Mouse (Mus musculus) neural tube, embryonic 10.5 days (tissue): ENCODE measurements around the gene Jsrp1.

ENCODE experiments used
- DNase-seq: peaks from one replicate; pipeline ENCODE4 v3.0.0-alpha.2; 2017; ENCODE audit warnings: low spot score; ENCODE audit errors: extremely low spot score

Jsrp1 gene

DNA sequence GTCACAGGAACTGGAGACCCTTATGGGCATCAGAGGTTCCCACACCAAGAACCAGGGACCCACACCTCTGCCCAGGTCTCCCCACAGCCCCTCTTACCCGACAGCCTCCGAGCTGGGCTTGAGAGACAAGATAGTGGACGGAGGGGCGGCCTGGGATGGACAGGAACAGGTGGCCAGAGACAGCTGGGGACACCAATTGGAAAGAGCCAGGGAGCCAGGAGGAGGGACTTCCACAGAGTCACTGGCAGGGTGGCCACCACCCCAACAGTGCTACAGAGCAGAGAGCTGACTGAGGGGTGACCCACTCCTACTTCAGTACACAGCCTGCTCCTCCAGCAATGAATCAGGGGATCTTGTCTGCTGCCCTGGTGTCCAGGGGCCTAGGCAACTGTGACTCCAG is at the start of gene Jsrp1:
Gene Jsrp1, minus strand, starts transcription at position 133 of the 400 bp plus-strand sequence.
- no peak for DNase-seq

DNA sequence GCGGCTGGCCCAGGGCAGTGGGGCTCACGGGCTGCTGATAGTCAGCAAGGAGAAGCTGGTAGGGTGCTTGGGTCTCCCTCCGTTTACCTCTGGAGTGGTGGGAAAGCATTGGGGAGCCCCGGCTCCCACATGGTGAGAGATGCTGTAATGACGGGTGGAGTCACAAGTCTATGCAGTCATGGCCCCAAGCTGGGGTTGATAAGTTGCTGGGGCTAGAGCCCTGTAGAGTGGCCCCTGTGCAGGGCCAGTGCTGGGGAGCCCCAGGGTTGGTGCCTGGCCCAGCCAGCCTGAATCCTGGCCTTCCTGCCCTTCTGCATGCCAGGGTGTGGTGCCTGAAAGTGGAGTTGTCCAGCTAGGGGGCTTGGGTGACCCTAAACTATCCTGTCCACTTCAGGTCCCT is 49.0 kb upstream of the Jsrp1 start:
- no peak for DNase-seq

DNA sequence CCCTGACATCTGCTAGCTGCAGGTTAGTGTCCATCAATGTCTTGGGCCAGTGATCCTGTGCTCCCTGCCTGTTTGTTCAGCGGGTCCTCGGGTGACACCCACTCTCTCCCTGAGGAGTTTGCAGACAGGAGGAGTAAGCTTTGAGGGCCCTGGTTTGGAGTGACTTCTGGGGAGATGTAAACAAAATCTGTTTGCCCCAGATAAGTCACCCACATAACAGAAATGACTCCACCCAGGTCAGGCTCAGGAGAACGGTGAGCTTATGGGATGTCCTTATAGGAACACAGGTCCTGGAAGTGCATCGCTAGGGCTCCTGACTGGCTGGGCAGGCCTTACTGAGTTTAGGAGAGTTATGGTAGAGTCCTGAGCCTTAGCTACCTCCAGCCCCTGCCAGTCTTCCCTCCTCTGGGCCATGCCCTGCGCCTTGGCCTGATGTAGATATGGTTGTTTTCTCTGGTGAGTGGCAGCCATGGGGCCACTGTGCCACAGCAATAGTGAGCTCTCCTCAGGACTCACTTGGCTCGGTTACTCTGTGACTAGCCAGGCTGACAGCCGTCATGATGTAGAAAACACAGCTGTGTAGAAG is 45.1 kb upstream of the Jsrp1 start:
- DNase-seq = no peak

DNA sequence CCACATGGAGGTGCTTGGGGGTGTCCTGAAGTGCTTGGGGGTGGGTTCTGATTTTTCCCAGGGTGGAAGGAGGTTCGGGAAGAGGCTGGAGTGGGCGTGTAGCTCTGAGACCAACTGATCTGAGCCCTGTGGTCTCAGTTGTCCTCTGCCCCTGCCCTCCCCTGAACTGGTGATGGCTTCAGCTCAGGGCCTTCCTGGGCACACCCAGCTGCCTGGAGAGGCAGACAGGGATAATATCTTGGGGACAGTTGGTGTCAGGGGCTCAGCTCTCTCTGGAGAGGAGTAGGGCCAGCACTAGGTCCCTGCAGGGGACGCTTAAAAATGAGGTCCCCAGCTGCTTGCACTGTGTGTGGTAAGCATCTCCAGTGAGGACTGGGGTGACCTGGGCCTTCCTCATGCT is 44.5 kb upstream of the Jsrp1 start:
- no peak for DNase-seq

DNA sequence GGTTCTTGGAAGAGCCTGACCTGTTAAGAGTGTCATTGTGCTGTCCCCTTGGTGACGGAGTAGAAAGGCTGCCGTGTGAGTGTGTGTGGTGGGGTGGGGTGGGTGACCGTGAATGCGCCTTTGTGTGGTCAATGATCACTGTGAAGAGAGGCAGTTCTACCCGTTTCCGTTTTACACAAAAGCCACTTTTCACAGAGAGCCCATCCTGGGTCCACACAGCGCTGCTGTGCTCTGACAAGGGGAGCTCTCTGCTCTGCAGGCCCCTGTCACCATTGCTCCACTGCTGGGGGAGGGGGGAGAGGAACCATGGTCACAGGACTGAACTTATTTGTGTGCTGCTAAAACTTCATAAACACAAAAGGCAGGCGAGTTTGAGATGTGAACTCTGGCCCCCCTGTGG is 44.1 kb upstream of the Jsrp1 start:
- DNase-seq = no peak

DNA sequence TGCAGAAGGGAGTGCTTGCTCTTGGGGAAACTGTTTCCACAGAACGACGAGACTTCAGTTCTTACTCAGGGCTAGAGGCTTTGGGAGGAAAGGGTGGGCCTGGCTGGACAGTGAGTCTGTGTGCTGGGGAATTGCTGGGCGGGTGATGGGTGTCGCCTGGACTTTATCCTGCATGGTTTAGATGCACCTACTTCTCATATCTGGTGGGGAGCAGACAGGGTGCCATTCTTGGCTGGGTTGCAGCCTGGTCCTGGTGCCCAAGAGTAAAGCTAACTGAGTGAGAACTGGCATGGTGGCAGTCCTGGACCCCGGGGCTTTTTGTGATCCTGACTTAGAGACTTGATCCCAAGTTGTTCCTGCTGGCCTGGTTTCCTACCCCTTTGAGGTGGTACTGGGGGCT is 43.6 kb upstream of the Jsrp1 start:
- DNase-seq = no peak

DNA sequence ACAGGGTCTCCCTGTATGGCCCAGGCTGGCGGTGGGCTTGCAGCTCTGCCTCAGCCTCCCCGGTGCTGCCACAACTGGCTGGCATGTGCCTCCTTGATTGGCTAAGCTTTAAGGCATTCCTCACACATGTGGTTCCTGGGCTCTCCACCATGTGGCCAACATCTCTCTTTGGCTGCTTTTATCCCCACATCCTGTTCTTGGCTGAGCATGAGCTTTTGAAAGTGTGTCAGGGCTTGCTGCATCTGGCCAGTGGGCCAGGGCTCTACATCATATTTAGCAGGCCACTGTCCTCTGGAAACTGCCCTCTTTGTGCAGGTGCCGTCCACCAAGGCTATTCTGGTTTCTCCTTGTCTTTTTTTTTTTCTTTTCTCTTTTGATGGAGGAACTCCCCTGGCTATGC is 43.0 kb upstream of the Jsrp1 start:
- no peak for DNase-seq

DNA sequence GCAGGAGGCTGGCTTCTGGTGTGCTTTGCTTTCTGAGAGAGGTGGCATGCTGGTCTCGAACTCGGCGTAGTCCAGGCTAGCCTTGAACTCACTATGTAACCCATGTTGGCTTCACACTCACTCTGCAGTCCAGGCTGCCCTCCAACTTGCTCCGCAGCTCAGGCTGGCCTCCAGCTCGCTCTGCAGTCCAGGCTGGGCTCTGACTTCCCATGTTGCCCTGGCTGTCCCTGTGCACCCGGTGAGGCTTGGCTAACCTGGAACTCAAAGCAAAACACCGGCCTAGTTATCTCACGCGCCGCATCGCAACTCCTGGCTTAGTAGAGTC is 42.4 kb upstream of the Jsrp1 start:
- no peak for DNase-seq

DNA sequence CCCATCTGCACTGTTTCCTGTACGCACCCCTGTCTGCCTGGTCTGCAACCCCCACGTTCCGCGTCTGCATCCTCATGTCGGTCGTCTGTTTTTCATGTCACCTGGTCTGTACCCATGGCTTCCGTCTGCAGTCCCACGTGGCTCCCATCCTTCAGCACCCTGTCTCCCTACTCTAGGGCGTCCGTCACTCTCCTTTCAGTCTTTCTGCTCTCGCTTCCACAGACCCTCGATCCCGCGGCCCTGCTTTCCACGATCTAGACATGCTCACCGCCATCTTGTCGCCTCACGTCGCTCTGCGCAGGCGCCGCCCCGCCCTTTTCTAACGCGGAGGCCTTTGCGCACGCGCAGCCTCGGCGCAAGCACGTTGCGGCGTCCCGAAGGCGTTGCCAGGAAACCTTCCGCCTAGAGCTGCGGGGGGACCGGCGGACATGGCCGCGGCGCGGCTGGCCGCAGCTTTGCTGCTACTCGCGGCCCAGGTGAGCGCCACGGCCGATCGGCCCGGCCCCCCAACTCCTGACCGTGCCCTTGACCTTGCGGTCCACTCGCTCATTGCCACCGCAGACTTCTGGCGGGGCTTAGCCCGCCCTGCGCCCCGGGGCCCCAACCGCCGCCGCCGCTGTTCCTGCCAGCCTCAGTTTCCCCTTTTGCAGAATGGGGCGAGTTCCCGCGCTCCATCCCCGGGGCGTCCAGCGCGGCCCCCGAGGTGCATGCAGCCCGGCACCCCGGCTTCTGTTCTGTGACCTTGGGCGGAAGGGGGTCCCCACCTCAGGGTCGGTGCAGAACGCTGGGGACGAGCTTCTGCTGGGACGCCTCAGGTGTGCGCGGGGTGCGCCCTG is 41.8 kb upstream of the Jsrp1 start, which contains the start of the genes Lsm7 and Sppl2b:
Gene Lsm7, minus strand, starts transcription at position 297 of the 836 bp plus-strand sequence.
Gene Sppl2b, plus strand, starts transcription at position 363 of the 836 bp plus-strand sequence.
- peak; percentile 98 for DNase-seq

DNA sequence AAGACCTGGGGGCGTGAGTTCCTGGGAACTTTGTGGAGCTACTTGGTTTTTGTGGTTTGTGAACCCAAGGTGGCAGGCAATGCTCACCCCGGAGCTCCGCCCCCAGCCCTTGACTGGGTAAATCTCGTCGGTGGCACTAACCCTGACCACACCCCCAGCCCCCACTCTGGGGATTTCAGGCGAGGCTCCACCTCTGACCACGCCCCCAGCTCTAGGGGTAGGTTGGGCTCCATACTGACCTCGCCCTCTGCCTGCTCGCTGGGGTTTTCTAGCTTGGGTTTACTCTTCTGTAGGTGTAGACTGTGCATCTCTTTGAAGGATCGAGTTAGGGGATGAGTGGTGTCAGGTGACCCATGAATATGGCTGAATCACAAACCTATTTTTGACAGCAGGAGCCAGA is 35.3 kb upstream of the Jsrp1 start:
- DNase-seq = no peak

DNA sequence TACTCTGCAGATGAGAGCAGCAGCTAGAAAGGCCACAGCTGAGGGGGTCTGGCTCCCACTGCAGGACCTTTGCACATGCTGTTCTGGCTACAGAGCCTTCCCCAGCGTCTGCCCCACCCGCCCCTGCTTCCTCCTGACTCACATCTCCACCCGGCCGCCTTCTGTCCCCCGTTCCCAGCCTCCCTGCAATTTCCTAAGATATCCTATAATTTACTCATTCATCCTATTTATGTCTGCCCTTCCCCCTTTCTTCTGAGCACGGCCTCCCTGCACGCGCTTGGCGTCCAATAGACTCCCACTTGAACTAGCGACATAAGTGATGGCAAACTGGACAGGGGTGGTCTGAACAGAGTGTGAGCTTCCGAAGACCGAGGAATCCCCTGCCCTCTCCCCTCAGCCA is 32.4 kb upstream of the Jsrp1 start:
- no peak for DNase-seq

DNA sequence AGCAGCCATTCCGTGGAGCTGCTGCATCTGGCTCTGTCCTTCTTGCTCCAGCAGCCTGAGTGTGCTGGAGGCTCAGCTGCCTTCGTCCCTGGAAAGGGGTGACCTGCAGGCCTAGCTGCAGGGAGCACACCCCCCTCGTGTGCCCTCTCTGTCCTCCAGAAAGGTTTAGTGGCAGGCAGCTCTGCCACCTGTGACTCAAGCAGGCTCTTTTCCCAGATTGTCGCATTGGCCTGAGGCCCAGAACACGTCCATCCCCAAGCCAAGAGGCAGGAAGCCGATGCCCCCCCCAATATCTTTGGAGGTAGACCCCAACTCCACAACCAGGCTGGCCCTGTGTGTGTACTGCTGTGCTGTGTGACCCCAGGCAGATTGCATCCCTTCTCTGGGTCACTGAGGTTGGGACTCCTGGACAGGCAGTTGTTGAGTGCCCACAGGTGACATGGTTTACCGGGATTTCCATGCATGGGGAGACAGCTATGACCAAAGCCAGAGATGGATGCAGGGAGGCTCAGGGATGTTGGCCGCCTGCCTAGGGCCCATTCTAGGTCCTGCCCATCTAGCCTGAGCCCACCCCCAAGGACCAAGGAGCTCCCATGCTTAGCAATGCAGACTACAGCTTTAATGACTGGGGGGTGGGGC is 31.9 kb upstream of the Jsrp1 start:
- DNase-seq = no peak

DNA sequence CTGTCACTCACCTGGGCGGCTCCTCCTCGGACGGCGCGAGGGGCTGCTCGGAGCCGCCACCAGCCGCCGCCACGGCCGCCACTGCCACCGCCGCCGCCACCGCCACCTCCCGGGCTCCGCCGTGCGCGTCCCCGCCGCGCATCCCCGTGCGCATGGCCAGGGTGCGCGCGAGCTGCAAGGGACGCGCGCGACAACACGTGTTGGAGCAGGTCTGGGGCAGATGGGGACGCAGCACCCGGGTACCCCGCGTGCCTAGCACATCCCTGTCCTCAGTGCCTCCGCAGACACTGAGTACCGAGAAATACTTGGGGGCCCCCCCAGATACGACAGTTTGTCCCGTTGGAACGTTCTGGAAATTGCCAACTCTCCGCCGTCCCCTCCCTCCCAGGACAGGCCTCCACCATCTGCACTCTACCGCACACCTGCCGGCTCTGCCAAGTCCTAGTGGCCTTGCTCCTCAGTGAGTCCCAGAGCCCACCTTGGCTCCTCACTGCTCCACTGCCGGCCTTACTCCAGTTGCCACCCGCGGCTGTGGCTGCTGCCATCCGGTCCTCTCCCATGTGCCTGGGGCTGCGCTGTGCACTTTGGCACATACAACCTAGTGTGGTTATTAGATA is 30.7 kb upstream of the Jsrp1 start, which contains the start of gene Lingo3:
Gene Lingo3, minus strand, starts transcription at position 109 of the 617 bp plus-strand sequence.
- DNase-seq = no peak

DNA sequence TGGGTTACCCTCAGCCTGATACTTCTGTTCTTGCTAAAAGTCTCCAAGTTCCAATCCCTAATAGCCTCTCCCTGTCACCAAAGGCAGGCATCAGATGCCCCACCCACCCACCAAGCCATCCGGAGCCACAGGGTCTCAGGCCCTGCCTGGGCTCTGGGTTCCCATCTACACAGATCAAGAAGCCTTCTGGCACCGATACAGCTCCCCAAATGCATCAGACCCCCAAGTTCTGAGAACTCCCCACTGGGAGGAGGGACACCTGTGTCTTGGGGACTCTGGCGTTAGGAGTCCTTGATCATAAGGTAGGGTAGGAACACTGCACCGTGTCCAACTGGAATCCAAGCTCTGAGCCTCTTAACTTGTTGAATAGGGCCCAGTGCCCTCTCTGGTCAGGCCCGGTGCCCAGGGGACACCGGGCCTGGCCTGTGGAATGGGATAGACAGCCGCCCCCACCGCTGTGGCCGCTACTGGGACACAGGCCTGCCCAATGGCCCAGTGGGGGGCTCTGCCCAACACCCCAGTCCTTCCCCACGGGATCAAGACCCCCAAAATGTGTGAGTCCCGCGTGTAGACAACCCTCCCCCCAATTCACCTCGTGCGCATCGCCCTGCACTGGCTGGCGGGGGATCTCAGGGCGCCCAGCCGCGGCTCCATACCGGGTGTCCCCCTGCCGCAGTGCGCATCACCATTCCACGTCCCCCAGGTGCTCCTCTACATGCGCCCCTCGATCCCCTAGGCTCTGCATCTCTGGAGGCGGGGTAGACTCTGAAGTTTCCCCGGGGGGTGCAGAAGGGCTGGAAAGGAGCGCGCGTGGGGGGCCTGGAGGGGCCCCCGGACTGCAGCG is 30.0 kb upstream of the Jsrp1 start:
- DNase-seq = no peak

DNA sequence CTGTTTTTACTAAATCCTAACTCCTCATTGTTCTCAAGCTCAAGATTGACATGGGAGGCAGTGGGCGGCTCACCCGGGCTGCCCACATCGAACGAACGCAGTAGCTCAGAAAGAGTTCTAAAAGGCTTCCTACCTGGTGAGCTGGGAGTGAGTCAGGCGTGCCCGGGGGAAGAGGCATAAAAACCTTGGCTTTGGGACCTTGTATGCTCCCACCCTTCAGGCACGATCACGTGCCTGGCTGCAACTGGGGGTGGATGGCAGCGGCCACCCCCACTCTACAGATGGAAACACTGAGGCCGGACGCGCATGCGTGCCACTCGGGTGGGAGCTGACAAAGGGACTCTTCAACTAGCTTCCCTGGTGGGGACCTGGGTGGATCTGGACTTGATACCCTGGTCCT is 29.0 kb upstream of the Jsrp1 start:
- DNase-seq = no peak

DNA sequence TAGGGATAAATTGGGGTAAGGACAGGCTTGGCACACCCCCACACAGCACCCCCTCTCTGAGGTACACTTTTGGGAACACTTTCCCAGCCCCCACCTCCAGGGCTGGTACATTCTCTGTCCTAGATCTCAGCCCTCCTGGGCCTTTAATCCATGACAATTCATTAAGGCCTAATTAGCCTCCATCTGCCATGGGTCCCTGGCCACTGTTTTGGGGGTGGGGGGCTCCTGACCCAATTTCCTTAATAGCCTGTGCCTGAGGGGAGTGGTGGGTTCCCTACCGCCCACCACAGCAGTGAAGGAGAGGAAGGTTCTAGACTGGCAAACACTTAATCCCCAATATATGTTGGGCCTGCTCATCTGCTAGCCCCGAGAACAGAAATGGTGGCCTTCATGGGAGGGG is 28.4 kb upstream of the Jsrp1 start:
- DNase-seq = no peak

DNA sequence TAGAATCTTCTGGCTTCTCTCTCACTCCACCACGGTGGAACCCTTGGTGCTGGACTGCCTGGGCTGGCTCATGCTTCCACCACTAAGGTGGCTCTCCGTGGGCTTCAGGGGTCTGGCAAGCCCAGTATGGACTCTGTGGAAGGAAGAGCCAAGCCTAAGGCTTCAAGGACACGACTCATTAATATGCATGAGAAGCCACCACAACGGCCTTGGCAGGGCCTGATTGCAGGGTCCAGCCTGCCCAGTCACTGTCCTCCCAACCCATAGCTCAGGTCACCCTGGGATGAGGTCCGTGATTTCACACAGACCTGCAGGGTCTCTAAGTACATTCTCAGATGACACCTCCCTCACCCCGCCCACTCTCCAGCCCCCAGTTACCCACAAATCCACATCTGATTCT is 26.6 kb upstream of the Jsrp1 start:
- no peak for DNase-seq

DNA sequence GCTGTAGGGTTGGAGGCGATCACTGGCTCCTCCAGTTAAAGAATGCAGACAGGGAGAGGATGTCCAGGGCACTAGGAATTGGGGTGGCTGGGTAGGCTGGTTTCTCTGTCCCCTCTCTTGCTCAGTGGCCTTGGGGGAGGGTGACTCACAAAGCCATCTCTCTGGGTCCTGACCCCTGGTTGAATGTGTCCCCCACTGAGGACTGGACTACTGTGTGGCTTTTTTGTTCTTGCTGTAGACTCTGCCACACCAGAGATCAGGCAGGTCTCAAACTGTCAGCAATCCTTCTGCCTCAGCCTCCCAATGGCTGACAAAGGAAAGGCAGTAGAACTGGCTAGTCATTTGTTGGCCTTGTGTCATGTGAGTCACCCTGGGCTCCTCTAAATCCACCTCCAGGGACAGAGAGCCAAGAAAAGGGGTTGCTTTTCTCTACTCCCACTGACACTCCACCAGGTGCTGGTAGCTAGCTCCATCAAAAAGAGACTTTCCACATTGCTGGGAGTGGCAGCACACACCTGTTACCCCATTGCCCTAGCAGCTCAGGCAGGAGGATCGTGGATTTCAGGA is 25.1 kb upstream of the Jsrp1 start:
- no peak for DNase-seq

DNA sequence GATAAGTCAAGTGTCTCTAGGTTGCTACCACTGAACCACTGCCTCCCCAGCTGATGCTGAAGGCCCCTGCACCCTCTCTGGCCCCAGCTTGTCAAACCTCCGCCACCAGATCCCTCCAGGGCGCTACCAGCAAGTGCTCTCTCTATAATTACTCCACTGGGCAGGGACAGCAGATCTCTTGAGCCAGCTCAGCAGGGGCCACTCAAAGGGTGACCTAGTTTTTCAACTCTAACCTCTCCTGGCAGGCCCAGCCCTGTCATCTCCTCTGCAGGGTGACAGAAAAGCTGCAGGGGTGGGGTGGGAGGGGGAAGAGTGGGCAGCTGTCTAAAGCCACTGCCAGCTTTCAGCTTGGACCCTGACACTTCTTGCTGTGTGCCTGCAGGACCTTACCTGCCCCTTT is 24.5 kb upstream of the Jsrp1 start:
- DNase-seq = no peak

DNA sequence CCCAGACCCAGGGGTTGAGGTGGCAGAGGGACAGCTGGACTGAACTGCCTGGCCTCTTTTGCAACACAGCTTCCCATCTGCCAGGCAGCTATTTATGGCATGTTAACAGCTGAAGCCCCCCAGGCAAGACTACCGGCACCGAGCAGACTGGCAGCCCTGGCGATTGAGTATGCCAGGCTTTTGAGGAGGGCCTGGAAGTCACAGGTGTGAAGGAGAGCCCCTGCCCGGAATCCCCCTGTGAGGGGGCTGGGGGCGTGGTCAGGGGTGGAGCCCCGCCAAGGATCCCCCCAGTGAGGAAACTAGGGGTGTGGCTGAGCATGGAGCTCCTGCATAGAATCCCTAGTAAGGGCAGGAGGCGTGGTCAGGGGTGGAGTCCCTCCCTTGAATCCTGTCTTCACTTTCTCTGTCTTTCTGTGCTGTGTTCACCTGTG is 23.7 kb upstream of the Jsrp1 start:
- DNase-seq = no peak

DNA sequence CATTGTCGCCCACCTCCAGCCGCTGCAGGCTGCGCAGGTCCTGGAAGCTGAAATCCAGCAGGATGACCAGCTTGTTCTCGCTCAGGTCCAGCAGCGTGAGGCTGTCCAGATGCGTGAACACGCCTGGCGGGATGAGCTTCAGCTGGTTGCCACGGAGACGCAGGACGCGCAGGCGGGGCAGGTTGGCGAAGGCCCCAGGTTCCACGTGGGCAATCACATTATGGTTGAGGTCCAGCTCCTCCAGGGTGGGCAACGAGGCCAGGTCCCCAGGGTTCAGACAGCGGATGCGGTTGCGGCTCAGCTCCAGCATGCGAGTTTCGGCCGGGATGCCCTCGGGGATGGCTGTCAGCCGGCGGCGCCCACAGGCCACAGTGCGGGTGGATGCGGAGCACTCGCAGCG is 22.3 kb upstream of the Jsrp1 start:
- no peak for DNase-seq
